Mouse (Mus musculus): ENCODE measurements around the gene Zbtb24. TPM values are rescaled to one million over a fixed set of nuclear protein-coding genes. Genes with fewer than 3 reads are reported as not detected.

Gene Zbtb24
- polyA plus RNA-seq, 1 experiment = 11.9 TPM

DNA sequence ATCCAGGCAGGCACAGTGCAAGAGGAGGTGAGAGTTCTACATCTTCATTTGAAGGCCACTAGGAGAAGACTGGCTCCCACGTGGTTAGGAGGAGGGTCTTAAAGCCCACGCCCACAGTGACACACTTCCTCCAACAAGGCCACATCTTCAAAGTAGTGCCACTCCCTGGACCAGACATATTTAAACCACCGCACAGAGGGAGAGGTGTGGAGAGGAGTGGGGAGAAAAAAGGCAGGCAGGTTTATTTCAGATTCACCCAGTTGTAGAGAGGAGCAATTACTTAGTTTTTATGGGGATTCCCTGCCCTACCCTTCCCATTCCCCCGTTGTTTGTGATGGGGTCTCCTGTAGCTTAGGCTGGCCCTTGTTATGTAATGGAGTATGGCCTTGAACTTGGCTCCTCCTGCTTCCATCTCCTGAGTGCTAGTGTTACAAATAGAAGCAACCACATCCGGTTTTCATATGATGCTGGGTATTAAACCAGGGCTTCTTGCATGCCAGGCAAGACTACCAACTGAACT, 22.8 kb downstream of the Zbtb24 start:
- TF ChIP-seq POLR2A (IDR thresholded peaks at IDR 0.05; ENCODE audit: borderline replicate concordance, control insufficient read depth, low read depth, low read length) (no peak), CTCF (IDR thresholded peaks at IDR 0.05; ENCODE audit: control insufficient read depth, insufficient read depth, low read length) (no peak)
- H3K27ac ChIP-seq (ENCODE audit: control insufficient read depth, insufficient read depth, low read depth, low read length, poor library complexity) = peak overlapping the region; percentile 36; the same call in 1 of the 2 replicates
- WGBS = 27% methylated on average over 5 of the region's 5 CpGs
- H3K4me3 ChIP-seq (replicated peaks; ENCODE audit: control insufficient read depth, low read depth, low read length) = no peak overlapping the region
- peaks cover 2% of the 10 kb centered on the region; the same call in 1 of the 2 replicates for H3K4me1 ChIP-seq (ENCODE audit: control insufficient read depth, insufficient read depth, low read length)

DNA sequence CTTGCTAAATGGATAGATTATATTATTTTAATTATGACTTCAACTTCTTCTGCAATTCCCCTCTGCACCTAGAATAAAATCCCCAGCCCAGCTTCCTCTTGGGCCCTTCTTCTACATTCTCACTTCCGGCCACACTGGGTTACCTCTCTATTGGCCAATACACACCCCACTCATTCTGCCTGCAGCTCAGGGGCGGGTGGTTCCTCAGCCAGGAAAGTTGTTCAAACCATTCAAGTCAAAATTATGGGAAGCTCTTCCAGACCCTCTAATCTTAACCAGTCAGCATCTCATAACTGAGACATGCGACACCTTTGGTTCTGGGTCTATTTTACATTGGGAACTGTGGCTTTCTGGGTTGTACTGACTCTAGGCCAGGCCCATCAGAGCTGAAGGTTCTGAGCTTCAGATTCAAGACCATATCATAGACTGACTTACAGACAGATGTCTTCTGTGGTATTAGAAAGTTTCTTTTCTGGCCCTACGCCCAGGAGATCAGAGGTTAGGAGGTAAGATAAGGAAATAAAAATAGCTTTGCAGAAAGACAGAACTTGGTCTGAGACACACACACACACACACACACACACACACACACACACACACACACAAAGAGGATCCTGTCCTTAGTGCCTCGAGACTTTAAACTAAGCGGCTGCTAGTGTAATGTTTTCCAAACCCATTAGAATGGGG, 23.7 kb downstream of the Zbtb24 start:
- 3% methylated on average over 6 of the region's 6 CpGs for WGBS
- H3K27ac ChIP-seq (ENCODE audit: control insufficient read depth, insufficient read depth, low read depth, low read length, poor library complexity) = peak overlapping the region; percentile 53; the same call in 1 of the 2 replicates
- peaks cover 2% of the 10 kb centered on the region; the same call in 1 of the 2 replicates for H3K4me1 ChIP-seq (ENCODE audit: control insufficient read depth, insufficient read depth, low read length)
- no peak overlapping the region for H3K4me3 ChIP-seq (replicated peaks; ENCODE audit: control insufficient read depth, low read depth, low read length)
- no peak for TF ChIP-seq POLR2A (IDR thresholded peaks at IDR 0.05; ENCODE audit: borderline replicate concordance, control insufficient read depth, low read depth, low read length)
- TF ChIP-seq CTCF (IDR thresholded peaks at IDR 0.05; ENCODE audit: control insufficient read depth, insufficient read depth, low read length) = no peak

DNA sequence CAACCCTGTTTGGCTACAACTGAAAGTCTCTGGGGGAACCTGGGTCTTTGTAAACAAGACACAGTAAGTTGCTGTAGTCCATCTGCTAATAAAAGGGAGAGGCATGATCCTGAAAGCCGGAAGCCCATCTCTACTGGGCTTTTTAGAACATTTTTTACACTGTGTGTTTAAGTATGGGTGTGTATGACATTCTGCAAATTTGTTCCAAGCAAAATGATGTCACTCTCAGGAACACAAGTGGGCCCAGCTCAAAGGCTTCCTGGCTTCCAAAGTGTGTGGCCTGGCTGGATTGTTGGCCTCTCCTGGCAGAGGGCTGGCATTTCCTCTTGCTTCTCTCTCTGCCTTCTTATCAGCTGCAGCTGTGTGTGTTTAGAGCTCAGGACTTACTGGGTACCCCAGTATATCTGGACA, 24.8 kb downstream of the Zbtb24 start:
- Histone ChIP-seq H3K4me3 (replicated peaks; ENCODE audit: control insufficient read depth, low read depth, low read length) (no peak overlapping the region), H3K4me1 (ENCODE audit: control insufficient read depth, insufficient read depth, low read length) (peaks cover 2% of the 10 kb centered on the region; the same call in 1 of the 2 replicates), H3K27ac (ENCODE audit: control insufficient read depth, insufficient read depth, low read depth, low read length, poor library complexity) (peak overlapping the region; percentile 30; the same call in 1 of the 2 replicates)
- WGBS = 72% methylated on average over 1 of the region's 1 CpGs
- no peak for TF ChIP-seq CTCF (IDR thresholded peaks at IDR 0.05; ENCODE audit: control insufficient read depth, insufficient read depth, low read length)
- no peak for TF ChIP-seq POLR2A (IDR thresholded peaks at IDR 0.05; ENCODE audit: borderline replicate concordance, control insufficient read depth, low read depth, low read length)

DNA sequence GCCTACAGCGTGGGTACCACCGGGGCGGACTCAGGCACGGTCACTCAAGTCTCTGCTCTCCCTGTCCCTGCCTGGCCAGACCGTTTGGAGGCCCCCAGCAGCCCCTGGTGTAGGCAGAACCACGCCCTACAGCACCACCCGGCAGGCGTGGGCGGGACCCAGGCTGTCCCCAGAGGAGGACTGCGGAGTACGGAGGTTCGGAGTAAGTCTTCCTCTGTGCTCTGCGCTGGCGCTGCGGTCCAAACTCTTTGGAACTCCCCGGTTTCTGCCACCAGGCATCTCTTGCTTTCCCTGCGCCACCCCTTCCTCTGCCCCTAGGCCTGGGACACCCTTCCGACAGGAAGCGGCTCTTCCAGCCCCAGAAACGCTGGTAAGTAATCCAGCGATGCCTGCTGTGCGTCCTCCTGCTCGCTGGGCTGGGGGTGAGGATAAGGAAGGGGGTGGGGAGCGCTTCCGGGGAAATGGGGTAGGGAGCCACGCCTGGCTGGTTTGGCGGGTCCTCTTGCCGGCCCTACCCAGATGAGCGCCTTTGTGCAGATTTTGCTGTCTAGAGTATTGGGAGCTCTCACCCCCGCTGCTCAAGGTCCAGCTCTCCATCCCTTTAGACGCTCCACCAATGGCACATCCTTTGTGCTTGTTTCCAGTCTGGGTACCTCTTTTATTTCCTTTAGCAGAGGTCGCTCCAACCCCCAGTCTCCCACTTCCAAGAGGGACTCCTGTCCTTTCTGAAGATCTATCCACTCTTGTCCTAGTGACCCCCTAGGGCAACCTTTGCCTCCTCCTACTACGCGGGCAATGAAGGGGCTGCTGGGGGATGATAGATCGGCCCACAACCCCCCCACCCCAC, 26.2 kb downstream of the Zbtb24 start, which contains the start of gene Mical1:
Mical1 (plus strand) TSS at position 144 of the 847 bp plus-strand sequence.
- H3K4me3 ChIP-seq (replicated peaks; ENCODE audit: control insufficient read depth, low read depth, low read length) = peak within 1 kb of the TSS; percentile 82
- 1% methylated on average over 35 of the region's 35 CpGs for WGBS
- peak within 1 kb of the TSS; percentile 94 for H3K27ac ChIP-seq (ENCODE audit: control insufficient read depth, insufficient read depth, low read depth, low read length, poor library complexity)
- H3K4me1 ChIP-seq (ENCODE audit: control insufficient read depth, insufficient read depth, low read length) = peaks cover 2% of the 10 kb centered on the region; the same call in 1 of the 2 replicates
- TF ChIP-seq CTCF (IDR thresholded peaks at IDR 0.05; ENCODE audit: control insufficient read depth, insufficient read depth, low read length) (no peak), POLR2A (IDR thresholded peaks at IDR 0.05; ENCODE audit: borderline replicate concordance, control insufficient read depth, low read depth, low read length) (peak; percentile 64)

DNA sequence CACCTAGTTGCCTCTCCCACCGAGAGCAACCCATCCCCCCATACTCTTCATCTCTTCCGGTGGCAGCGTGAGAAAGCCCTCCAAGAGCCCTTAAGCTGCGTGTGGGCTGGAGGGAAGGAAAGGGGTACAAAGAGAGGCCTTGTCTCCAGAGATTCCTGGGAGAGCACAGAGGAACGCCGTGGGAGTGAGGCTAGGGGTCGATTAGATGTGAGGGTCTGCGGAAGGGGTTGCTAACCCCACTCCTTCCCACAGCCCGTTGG, 26.8 kb downstream of the Zbtb24 start:
- H3K4me3 ChIP-seq (replicated peaks; ENCODE audit: control insufficient read depth, low read depth, low read length) = peak overlapping the region; percentile 82
- TF ChIP-seq CTCF (IDR thresholded peaks at IDR 0.05; ENCODE audit: control insufficient read depth, insufficient read depth, low read length) = no peak
- no peak for TF ChIP-seq POLR2A (IDR thresholded peaks at IDR 0.05; ENCODE audit: borderline replicate concordance, control insufficient read depth, low read depth, low read length)
- H3K27ac ChIP-seq (ENCODE audit: control insufficient read depth, insufficient read depth, low read depth, low read length, poor library complexity) = peak overlapping the region; percentile 94
- 0% methylated on average over 9 of the region's 9 CpGs for WGBS
- peaks cover 2% of the 10 kb centered on the region; the same call in 1 of the 2 replicates for H3K4me1 ChIP-seq (ENCODE audit: control insufficient read depth, insufficient read depth, low read length)

DNA sequence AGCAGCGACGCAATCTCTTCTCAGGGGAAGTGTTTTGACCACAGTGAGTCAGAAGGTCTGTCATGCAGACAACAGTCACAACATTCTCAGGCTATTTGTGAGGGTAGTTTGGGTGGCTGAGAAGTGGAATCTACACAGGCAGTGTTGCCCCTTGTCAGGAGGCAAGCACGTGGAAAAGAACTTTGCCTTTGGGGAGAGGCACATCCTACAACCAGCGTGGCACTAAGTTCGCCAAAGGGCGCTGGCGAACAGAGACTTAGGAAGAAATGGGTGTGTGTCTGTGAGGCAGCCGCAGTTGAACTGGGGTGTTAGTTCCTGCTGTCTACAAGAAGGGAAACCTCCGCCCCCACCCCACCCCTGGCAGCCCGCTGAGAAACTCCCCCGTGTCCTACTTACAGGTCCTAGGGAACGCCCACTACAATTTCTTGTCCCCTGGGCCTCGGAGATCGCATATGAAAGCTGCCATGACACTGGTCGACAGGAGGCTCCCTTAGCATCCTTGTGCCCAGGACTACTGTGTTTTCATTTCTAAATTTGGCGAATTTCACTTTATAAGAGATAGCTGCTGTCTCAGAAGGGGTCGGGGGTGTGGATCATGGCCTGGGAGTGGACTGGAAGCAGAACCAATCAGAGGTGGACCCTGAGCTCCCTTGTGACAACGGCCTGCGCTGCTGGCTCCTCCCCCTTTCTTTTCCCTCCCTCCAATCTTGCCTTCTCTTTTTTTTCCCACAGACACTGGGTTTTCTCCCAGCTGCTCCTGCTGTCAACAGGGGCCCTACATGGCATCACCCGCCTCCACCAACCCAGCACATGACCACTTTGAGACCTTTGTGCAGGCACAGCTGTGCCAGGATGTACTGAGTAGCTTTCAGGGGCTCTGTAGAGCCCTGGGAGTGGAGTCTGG, 27.3 kb downstream of the Zbtb24 start:
- H3K4me3 ChIP-seq (replicated peaks; ENCODE audit: control insufficient read depth, low read depth, low read length) = peak overlapping the region; percentile 82
- peak overlapping the region; percentile 94 for H3K27ac ChIP-seq (ENCODE audit: control insufficient read depth, insufficient read depth, low read depth, low read length, poor library complexity)
- peaks cover 2% of the 10 kb centered on the region; the same call in 1 of the 2 replicates for H3K4me1 ChIP-seq (ENCODE audit: control insufficient read depth, insufficient read depth, low read length)
- WGBS = 3% methylated on average over 20 of the region's 20 CpGs
- TF ChIP-seq POLR2A (IDR thresholded peaks at IDR 0.05; ENCODE audit: borderline replicate concordance, control insufficient read depth, low read depth, low read length) = no peak
- TF ChIP-seq CTCF (IDR thresholded peaks at IDR 0.05; ENCODE audit: control insufficient read depth, insufficient read depth, low read length) = no peak

DNA sequence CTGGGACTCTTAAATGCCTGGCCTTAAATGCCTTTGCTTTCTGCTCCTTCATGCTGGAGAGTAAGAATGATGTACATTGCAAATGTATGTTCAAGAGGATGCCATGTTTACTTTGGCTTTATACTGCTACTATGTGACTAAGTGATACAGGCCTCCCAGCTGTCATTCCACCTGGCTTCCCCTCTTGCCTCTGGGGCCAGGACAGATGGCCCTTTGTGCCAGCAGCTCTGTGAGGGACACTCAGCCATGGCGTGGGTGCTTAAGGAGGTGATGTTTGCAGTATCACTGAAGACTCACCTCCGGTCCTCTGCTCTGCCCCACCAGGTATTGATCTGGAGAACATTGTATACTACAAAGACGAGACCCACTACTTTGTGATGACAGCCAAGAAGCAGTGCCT, 29.8 kb downstream of the Zbtb24 start:
- WGBS = 93% methylated on average over 3 of the region's 3 CpGs

More for the DNA sequence above, 29.8 kb downstream of the Zbtb24 start:
- H3K27ac ChIP-seq (ENCODE audit: control insufficient read depth, insufficient read depth, low read depth, low read length, poor library complexity) = no peak overlapping the region
- no peak for TF ChIP-seq POLR2A (IDR thresholded peaks at IDR 0.05; ENCODE audit: borderline replicate concordance, control insufficient read depth, low read depth, low read length)
- no peak for TF ChIP-seq CTCF (IDR thresholded peaks at IDR 0.05; ENCODE audit: control insufficient read depth, insufficient read depth, low read length)
- H3K4me1 ChIP-seq (ENCODE audit: control insufficient read depth, insufficient read depth, low read length) = no peaks in the 10 kb centered on the region; the same call in 1 of the 2 replicates
- no peak overlapping the region for H3K4me3 ChIP-seq (replicated peaks; ENCODE audit: control insufficient read depth, low read depth, low read length)

Data from bone marrow, adult 2 months (tissue).